In genomic region chr2:154420942-154421731, GRCm38 (mm10) we compare ENCODE assay signal across 11 mouse cellular contexts. TPM values are rescaled to one million over a fixed set of nuclear protein-coding genes. Genes with fewer than 3 reads are reported as not detected.
DNase-seq lines count a peak whose midpoint lies in the region; ATAC-seq lines count a peak whose summit lies in the region.
"Had no signal": no experiment of that assay in that cellular context is flagged by ENCODE, and none has a peak within 500 bp of the region (broad histone marks: within the 10 kb centered on the region; RNA-seq: fewer than 3 reads in every experiment).

No protein-coding gene starts in this region.

- H3K4me3 ChIP-seq in lung, embryonic 15.5 days = no peak overlapping the region
- no peak overlapping the region for H3K4me3 ChIP-seq in hindbrain, embryonic 16.5 days (ENCODE audit: low read length)
- H3K4me3 ChIP-seq: heart, embryonic 15.5 days had no signal

- 0 out of 2 replicates have a peak, but pooled peaks have one; percentile 23 for ATAC-seq in lung, embryonic 15.5 days (ENCODE audit: borderline replicate concordance, extremely low read depth, low FRiP score, low TSS enrichment)
- peak; percentile 87 for ATAC-seq in hindbrain, embryonic 16.5 days
- ATAC-seq in activated CD4-positive, CD25-positive, alpha-beta regulatory T cell, adult 4 months = no peak

- H3K4me1 ChIP-seq in lung, embryonic 15.5 days = no peaks in the 10 kb centered on the region
- H3K4me1 ChIP-seq in hindbrain, embryonic 16.5 days (ENCODE audit: control insufficient read depth, insufficient read depth, low read depth, low read length) = peaks cover 6% of the 10 kb centered on the region
- H3K4me1 ChIP-seq: heart, embryonic 15.5 days had no signal

- H3K27me3 ChIP-seq in lung, embryonic 15.5 days = no peaks in the 10 kb centered on the region
- H3K27me3 ChIP-seq in hindbrain, embryonic 16.5 days (replicated peaks; ENCODE audit: control insufficient read depth, insufficient read depth, low read length) = no peaks in the 10 kb centered on the region
- H3K27me3 ChIP-seq: heart, embryonic 15.5 days had no signal

- H3K36me3 ChIP-seq in lung, embryonic 15.5 days = no peaks in the 10 kb centered on the region
- no peaks in the 10 kb centered on the region for H3K36me3 ChIP-seq in hindbrain, embryonic 16.5 days (ENCODE audit: control insufficient read depth, insufficient read depth, low read length)
- H3K36me3 ChIP-seq: G1E; heart, embryonic 15.5 days had no signal

- WGBS in lung, embryonic 15.5 days = 31% methylated on average over 7 of the region's 7 CpGs
- WGBS in hindbrain, embryonic 16.5 days = 16% methylated on average over 7 of the region's 7 CpGs

- H3K27ac ChIP-seq in lung, embryonic 15.5 days = no peak overlapping the region
- peak overlapping the region; percentile 40 for H3K27ac ChIP-seq in hindbrain, embryonic 16.5 days (ENCODE audit: low read depth, low read length)
- H3K27ac ChIP-seq: heart, embryonic 15.5 days had no signal

- no peak overlapping the region for H3K4me2 ChIP-seq in lung, embryonic 15.5 days
- no peak overlapping the region for H3K4me2 ChIP-seq in hindbrain, embryonic 16.5 days (ENCODE audit: low read length)
- H3K4me2 ChIP-seq: heart, embryonic 15.5 days had no signal

- H3K9me3 ChIP-seq in lung, embryonic 15.5 days = no peaks in the 10 kb centered on the region
- H3K9me3 ChIP-seq in hindbrain, embryonic 16.5 days (ENCODE audit: control insufficient read depth, low read length) = no peaks in the 10 kb centered on the region
- H3K9me3 ChIP-seq: heart, embryonic 15.5 days had no signal

- DNase-seq in lung, postnatal 25 days (ENCODE audit: low spot score) = no peak
- DNase-seq in embryo, embryonic 10.5 days (ENCODE audit: low spot score) = peak; percentile 84
- peak; percentile 76 for DNase-seq in retina, postnatal 7 days (ENCODE audit: low read depth, low spot score)
- DNase-seq in heart, postnatal 25 days (ENCODE audit: low spot score) = no peak
- no peak for DNase-seq in gastrocnemius, adult 18-20 months (ENCODE audit: low spot score)
- DNase-seq: lung, adult 2 months had no signal

- intact Hi-C loops in heart, postnatal 25 days (cut with DNase I) = no loop called here

- no peak overlapping the region for H3K9ac ChIP-seq in lung, embryonic 15.5 days
- no peak overlapping the region for H3K9ac ChIP-seq in hindbrain, embryonic 16.5 days (ENCODE audit: low read depth, low read length)
- H3K9ac ChIP-seq: heart, embryonic 15.5 days had no signal

RNA-seq across cellular contexts. Expression of gene Snta1, which starts 13.2 kb away (rescaled TPM):
- 8.6 and 10.5 TPM in 2 replicates for polyA plus RNA-seq in lung, embryonic 15.5 days (2015; fragmentation: Nextera tagmentation; extraction: Ambion mirVana)
- polyA plus RNA-seq in hindbrain, embryonic 16.5 days (2015; fragmentation: Nextera tagmentation; extraction: Ambion mirVana) = 14.0 and 15.1 TPM in 2 replicates
- 10 to 100 TPM; 88.8 to 90.4 TPM for total RNA-seq in heart, postnatal 25 days (2021)
- total RNA-seq in gastrocnemius, adult 18-20 months (2021) = 100 to 1,000 TPM; 180 to 200 TPM
- polyA plus RNA-seq in activated CD4-positive, CD25-positive, alpha-beta regulatory T cell, adult 4 months (2017; shearing (Covaris generic)) = not detected
- total RNA-seq: G1E had no signal
- polyA plus RNA-seq: G1E had no signal

RNA-seq across cellular contexts. Expression of gene Cbfa2t2, which starts 15.1 kb away (rescaled TPM):
- polyA plus RNA-seq in lung, embryonic 15.5 days (2015; fragmentation: Nextera tagmentation; extraction: Ambion mirVana) = 33.6 and 37.6 TPM in 2 replicates
- 39.8 and 50.9 TPM in 2 replicates for polyA plus RNA-seq in hindbrain, embryonic 16.5 days (2015; fragmentation: Nextera tagmentation; extraction: Ambion mirVana)
- total RNA-seq in heart, postnatal 25 days (2021) = 10 to 100 TPM; 14.3 to 18.4 TPM
- total RNA-seq in gastrocnemius, adult 18-20 months (2021) = 10 to 100 TPM; 14.8 to 19.4 TPM
- polyA plus RNA-seq in activated CD4-positive, CD25-positive, alpha-beta regulatory T cell, adult 4 months (2017; shearing (Covaris generic)) = 10 to 100 TPM; 19.7 to 21.8 TPM

RNA-seq across cellular contexts. Expression of gene Cdk5rap1, which starts 48.3 kb away (rescaled TPM):
- polyA plus RNA-seq in lung, embryonic 15.5 days (2015; fragmentation: Nextera tagmentation; extraction: Ambion mirVana) = 17.8 and 19.8 TPM in 2 replicates
- polyA plus RNA-seq in hindbrain, embryonic 16.5 days (2015; fragmentation: Nextera tagmentation; extraction: Ambion mirVana) = 13.4 and 15.9 TPM in 2 replicates
- 10 to 100 TPM; 23.1 to 25.6 TPM for total RNA-seq in heart, postnatal 25 days (2021)
- 10 to 100 TPM; 11.2 to 15.1 TPM for total RNA-seq in gastrocnemius, adult 18-20 months (2021)
- 10 to 100 TPM; 37.5 to 67.2 TPM for polyA plus RNA-seq in activated CD4-positive, CD25-positive, alpha-beta regulatory T cell, adult 4 months (2017; shearing (Covaris generic))

Comparison
In these comparisons a context has a peak if more than half of its experiments do, and no peak if none do; other contexts are left out.
1. DNase-seq: peak in embryo, embryonic 10.5 days (single experiment) and retina, postnatal 7 days (single experiment); none in lung, postnatal 25 days (single experiment), heart, postnatal 25 days (single experiment) and gastrocnemius, adult 18-20 months (single experiment).